Mouse (Mus musculus) layer of hippocampus, postnatal 25 days (tissue): ENCODE measurements around the gene Bahd1. TPM values are rescaled to one million over a fixed set of nuclear protein-coding genes. Genes with fewer than 3 reads are reported as not detected.
A peak's percentile ranks its signal among the peaks of the same experiment; 100 is the strongest.

Experiments
- DNase-seq, 2 experiments: peaks; one replicate each; pipeline ENCODE4 v3.0.0; 2022; ENCODE audit warnings: mixed read lengths in 2 of 2, low spot score in 1 of 2; ENCODE audit errors: extremely low spot score in 1 of 2
- total RNA-seq, 2 experiments: library from RNA; stranded (reverse); gene quantifications; 2 replicates each; pipeline ENCODE4 v1.2.3; 2021

The Bahd1 gene
- total RNA-seq, 2 experiments from 2014 or later, result 45.6 to 52.9 TPM

- no peak for DNase-seq
Observed at GRCm38 (mm10) chr2:118897808-118898207, 2.4 kb upstream of the Bahd1 start.

- DNase-seq, result no peak
Observed at GRCm38 (mm10) chr2:118898771-118899170, 1.4 kb upstream of the Bahd1 start.

GRCm38 (mm10) chr2:118899306-118899705, 871 bp upstream of the Bahd1 start:
- DNase-seq, result no peak

GRCm38 (mm10) chr2:118900826-118901140, 606 bp downstream of the Bahd1 start:
- DNase-seq, result no peak

- peak; percentile 91 to 96 for DNase-seq
Observed at GRCm38 (mm10) chr2:118901175-118902031, 1.2 kb downstream of the Bahd1 start.

GRCm38 (mm10) chr2:118902051-118903025, 2.2 kb downstream of the Bahd1 start:
- peak; percentile 22 to 29 for DNase-seq

GRCm38 (mm10) chr2:118903333-118903741, 3.2 kb downstream of the Bahd1 start:
- no peak for DNase-seq

GRCm38 (mm10) chr2:118905433-118906117, 5.4 kb downstream of the Bahd1 start:
- DNase-seq, result no peak

- no peak for DNase-seq
Observed at GRCm38 (mm10) chr2:118906118-118906492, 5.9 kb downstream of the Bahd1 start.

- DNase-seq, result no peak
Observed at GRCm38 (mm10) chr2:118907781-118908180, 7.6 kb downstream of the Bahd1 start.

- DNase-seq, result no peak
Observed at GRCm38 (mm10) chr2:118909151-118909550, 9.0 kb downstream of the Bahd1 start.

- DNase-seq, result no peak
Observed at GRCm38 (mm10) chr2:118910605-118911278, 10.6 kb downstream of the Bahd1 start.

GRCm38 (mm10) chr2:118912706-118913105, 12.5 kb downstream of the Bahd1 start:
- no peak for DNase-seq

GRCm38 (mm10) chr2:118913551-118914276, 13.5 kb downstream of the Bahd1 start:
- DNase-seq, result no peak

GRCm38 (mm10) chr2:118914685-118915084, 14.5 kb downstream of the Bahd1 start:
- no peak for DNase-seq

- DNase-seq, result no peak
Observed at GRCm38 (mm10) chr2:118916436-118916835, 16.3 kb downstream of the Bahd1 start.

GRCm38 (mm10) chr2:118918543-118918942, 18.4 kb downstream of the Bahd1 start:
- DNase-seq, result no peak

- DNase-seq, result no peak
Observed at GRCm38 (mm10) chr2:118920428-118920827, 20.3 kb downstream of the Bahd1 start.

- no peak for DNase-seq
Observed at GRCm38 (mm10) chr2:118925952-118926351, 25.8 kb downstream of the Bahd1 start.
